Mouse (Mus musculus): ENCODE data around the gene Pkp4. TPM values are rescaled to one million over a fixed set of nuclear protein-coding genes. Genes with fewer than 3 reads are reported as not detected.

Gene Pkp4
- total RNA-seq, 4 experiments from 2014 or later: 223 to 274 (median 244) TPM

- DNase-seq (ENCODE audit: low spot score in 2 of 2): no peak
Observed at GRCm38 (mm10) chr2:59219997-59220789, 59.5 kb downstream of the Pkp4 start.

GRCm38 (mm10) chr2:59226383-59226782 is 65.7 kb downstream of the Pkp4 start:
- no peak for DNase-seq (ENCODE audit: low spot score in 2 of 2)

DNA sequence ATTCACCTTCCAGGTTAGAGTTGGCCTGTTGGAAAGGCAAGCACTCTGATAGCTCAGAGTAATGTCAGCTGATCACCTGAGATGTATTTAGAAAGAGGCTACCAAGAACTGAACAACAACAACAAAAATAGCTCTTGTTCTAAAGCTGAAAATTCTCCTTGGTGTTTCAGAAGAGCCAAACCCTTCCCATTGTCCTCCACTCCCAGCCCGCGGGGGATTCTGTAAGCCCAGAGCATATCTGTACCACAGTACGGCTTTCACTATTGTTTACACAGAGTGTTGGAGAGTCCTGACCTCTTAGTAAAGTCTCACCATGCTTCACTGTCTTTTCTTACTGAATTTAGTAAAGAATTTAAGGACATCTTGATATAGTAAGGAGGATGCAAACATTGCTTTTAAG is 66.4 kb downstream of the Pkp4 start:
- no peak for DNase-seq (ENCODE audit: low spot score in 2 of 2)

DNA sequence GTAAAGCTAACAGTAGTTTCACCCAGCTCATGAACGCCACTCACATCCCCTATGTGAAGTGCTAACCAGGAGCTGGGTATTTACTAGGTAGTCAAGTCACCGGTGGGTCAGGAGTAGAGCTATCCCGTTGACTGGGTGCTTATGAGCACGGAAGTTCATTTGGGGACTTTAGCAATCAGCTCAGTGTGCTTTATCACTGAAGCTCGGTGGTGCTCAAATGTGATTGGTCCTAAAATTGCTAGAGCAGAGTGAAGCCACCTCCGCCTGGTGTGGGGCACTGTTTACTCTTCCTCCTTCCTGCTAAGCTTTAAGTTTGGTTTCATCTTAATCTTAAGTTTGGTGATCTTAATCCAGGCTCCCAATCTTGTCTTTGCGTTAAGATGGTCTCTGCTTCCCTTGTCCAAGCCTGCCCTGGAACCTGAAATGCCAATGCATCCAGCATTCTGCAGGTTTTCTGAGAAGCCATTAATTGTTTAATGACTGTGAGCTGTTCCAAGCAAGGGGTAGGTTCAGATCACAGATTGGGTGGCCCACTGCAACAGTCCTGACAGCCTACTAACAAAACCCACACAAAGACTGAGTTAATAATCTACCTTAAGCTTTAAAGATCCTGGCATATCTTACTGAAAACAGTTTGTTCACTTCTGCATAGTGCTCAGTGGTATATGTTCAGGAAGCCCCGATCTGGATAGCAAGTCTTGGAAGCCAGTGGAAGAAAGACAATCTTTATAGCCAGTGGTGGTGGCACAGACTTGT is 67.0 kb downstream of the Pkp4 start:
- no peak for DNase-seq (ENCODE audit: low spot score in 2 of 2)

DNA sequence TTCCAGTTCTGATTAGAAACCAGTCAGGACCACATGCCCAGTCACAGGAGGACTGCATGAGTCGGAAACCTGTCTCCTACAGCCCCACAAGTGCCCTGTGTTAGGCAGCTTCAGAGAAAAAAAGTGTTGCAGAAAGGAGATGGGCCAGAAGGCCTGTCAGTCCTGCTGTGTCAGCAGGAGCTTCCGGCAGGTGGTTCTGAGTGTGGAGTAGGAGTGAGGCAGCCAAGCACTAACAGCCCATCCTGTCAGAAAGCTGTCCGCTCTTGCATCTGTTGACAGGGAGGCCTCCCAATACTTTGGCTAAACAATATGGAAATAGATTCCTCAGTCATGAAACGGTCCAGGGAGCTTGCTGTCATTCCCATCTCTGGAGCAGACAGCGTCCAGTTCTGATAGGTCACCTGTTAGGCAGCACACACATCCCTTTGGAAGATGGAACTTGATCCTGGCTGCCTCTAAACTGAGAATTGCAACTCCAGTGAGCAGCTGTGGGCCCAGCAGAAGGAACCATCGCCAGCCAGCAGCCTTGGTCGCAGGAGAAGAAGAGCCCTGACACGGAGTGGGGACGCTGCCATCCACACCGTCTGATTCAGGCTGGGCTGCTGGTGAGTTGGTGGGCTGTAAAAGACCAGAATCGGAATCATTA is 68.7 kb downstream of the Pkp4 start:
- DNase-seq (ENCODE audit: low spot score in 2 of 2): no peak

DNA sequence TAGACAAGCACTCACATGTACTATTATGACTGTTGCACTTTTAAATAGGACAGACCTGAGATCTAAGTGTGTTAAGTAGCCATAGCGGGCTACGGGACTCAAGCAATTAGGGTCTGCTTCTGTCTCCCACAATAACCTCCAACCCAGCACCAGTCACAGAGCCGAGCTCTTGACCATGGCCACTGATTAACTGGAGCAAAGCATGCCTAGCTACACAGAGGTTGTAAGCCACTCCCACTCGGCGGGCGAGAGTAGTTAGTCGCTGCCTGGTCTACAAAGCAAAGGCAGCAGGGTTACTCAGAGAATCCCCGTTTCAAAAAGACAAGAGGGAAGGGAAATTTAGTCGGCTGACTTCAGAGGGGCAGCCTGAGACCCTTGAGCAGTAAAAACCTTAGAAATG is 70.0 kb downstream of the Pkp4 start:
- DNase-seq (ENCODE audit: low spot score in 2 of 2): no peak

DNA sequence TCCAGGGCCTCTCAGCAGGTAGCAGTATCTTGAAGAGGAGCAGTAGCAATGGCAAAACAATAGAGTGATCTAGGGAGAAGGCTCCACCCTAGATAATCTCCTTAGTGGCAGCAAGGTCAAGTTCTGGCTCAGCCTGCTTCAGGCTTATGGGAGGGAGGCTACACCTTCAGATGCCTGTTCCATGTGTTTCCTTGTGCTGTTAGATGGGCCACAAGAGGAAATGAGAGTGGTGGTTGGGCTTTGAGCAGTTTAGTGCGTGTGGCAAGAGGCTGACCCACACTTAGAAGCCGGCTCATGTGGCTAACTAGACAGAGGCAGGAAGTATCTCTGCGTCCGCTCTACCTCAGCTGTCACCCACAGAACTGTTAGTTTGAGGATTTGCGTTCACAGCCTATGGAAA is 70.9 kb downstream of the Pkp4 start:
- DNase-seq (ENCODE audit: low spot score in 2 of 2): no peak

GRCm38 (mm10) chr2:59233294-59233923 is 72.8 kb downstream of the Pkp4 start:
- no peak for DNase-seq (ENCODE audit: low spot score in 2 of 2)

GRCm38 (mm10) chr2:59233936-59234335 is 73.3 kb downstream of the Pkp4 start:
- DNase-seq (ENCODE audit: low spot score in 2 of 2): no peak

DNA sequence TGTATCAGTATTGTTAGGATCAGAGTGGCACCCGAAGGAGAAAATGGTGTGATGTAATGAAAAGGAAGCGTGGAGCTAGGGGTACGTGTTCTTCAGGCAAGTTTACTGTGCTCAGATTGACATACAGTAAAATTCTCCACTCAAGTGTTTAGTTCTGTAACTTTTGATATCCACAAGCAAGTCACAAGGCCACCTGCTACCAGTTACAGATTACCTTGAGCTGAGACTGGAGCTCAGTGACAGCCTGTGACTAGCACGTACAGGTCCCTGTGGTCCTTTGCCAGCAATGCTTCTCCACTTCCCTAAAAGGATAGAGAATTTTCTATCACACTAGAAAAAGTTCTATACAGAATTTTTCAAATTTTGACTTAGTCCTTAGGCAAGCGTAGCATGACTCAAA is 73.9 kb downstream of the Pkp4 start:
- DNase-seq (ENCODE audit: low spot score in 2 of 2): no peak

GRCm38 (mm10) chr2:59239841-59240395 is 79.3 kb downstream of the Pkp4 start:
- no peak for DNase-seq (ENCODE audit: low spot score in 2 of 2)

DNA sequence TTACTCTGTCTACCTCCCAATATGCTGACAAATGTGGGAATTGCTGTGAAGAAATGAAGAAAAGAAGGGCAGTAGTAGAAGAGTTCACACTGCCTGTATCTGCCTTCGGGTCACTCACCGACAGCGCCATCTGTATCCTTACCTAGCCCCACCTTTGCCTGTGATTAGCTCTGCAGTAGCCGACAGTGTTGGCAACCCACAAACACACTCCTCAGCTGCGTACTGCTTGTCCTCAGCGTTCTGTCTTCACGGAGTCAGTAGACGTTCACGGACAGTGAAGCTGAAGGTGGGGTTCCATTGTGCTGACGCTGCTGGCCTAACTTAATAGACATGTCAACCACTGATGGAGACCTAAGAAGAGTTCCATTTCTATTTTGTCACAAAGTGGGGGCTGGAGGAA is 81.5 kb downstream of the Pkp4 start:
- DNase-seq (ENCODE audit: low spot score in 2 of 2): no peak

- no peak for DNase-seq (ENCODE audit: low spot score in 2 of 2)
Observed at GRCm38 (mm10) chr2:59244273-59245097, 83.8 kb downstream of the Pkp4 start.

DNA sequence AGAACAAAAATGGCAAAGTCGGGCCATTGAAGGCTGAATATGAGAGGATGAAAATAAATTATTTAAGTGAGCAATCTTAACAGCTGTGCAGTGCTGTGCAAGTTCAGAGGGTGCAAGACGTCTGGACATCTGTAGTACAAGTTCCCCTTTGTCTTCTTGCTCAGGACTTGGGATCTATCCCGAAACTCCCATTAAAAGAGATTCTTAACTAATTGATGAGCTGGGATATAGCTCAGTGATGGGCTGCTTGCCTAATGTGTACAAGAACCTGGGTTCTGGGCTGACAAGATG is 84.4 kb downstream of the Pkp4 start:
- DNase-seq (ENCODE audit: low spot score in 2 of 2): no peak

DNA sequence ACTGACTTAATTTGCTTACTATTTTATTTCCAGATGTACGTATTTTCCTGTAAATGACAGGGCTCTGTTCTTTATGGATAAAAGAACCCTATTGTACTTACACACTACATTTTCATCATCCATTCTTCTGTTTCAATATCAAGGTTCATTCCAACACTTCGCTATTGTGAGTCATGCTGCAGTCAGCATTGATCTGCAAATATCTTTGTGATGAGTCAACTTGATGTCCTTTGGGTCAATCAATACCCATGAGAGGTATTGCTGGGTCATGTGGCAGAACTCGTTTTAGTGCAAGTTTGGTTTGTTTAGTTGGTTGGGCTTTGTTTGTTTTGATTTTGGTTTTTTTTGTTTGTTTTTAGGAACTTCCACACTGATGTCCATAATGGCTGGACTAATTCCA is 88.2 kb downstream of the Pkp4 start:
- DNase-seq (ENCODE audit: low spot score in 2 of 2): no peak

GRCm38 (mm10) chr2:59252818-59253217 is 92.2 kb downstream of the Pkp4 start:
- no peak for DNase-seq (ENCODE audit: low spot score in 2 of 2)

- no peak for DNase-seq (ENCODE audit: low spot score in 2 of 2)
Observed at GRCm38 (mm10) chr2:59253435-59253834, 92.8 kb downstream of the Pkp4 start.

GRCm38 (mm10) chr2:59258821-59259231 is 98.2 kb downstream of the Pkp4 start:
- peak; percentile 19 to 77 for DNase-seq (ENCODE audit: low spot score in 2 of 2)

DNA sequence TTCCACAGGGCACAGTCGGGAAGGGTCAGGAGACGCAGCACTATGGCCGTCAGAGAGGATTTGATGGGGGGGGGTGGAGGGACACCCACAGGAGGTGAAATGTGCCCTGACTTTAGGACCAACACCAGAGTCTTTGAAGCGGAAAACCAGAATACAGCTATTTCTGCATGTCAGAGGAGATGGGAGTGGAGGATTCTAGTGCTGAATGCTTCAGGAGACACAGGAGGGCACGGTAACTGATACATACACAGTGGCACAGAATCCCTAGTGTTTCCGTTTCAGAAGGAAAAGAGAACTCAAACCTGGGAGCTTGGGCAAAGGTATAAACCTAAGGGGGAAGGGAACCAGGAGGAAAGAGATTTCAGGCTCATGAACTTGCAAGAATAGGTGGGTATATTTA is 98.7 kb downstream of the Pkp4 start:
- DNase-seq (ENCODE audit: low spot score in 2 of 2): no peak

- DNase-seq (ENCODE audit: low spot score in 2 of 2): no peak
Observed at GRCm38 (mm10) chr2:59261203-59261602, 100.6 kb downstream of the Pkp4 start.

- no peak for DNase-seq (ENCODE audit: low spot score in 2 of 2)
Observed at GRCm38 (mm10) chr2:59266428-59266827, 105.8 kb downstream of the Pkp4 start.

Data from left cerebral cortex, adult 8-10 months (tissue).